Mouse (Mus musculus) lung, adult 2 months (tissue): ENCODE results near the gene Itpa.

Experiments
- CTCF ChIP-seq: fragments of 200-500 bp; IDR thresholded peaks from 2 replicates; pipeline ENCODE4 v1.5.1; 2011; ENCODE audit warnings: mild to moderate bottlenecking, low read length, control low read depth; ENCODE audit not compliant: insufficient read depth
- POLR2A ChIP-seq: fragments of 200-500 bp; IDR thresholded peaks from 2 replicates; pipeline ENCODE4 v1.6.1; 2011; ENCODE audit warnings: low read depth, mild to moderate bottlenecking, control low read depth, low read length, borderline replicate concordance; ENCODE audit errors: extremely low read depth

DNA sequence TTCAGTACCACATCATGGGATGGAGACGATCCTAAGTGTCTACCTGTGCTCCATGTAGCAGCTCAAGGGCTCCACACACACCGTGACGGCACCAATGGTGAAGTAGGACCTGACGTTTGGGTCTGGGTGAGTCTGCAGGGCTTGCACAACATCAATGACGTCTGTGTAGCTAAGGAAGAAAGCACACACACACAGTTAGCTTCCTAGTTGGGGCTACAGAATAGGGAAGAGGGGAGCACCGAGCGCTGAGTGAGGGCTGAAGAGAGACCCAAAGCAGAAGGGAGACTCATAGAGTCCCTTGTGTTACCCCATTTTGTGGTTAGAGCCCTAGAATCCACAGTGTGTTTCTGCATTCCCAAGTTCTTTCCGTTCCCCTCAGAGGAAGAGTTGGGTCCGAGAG lies 63.3 kb downstream of the Itpa start:
- TF ChIP-seq POLR2A (no peak), CTCF (no peak)
